Mouse (Mus musculus) lung, adult 2 months (tissue): ENCODE data around the gene Mecp2. TPM values are rescaled to one million over a fixed set of nuclear protein-coding genes. Genes with fewer than 3 reads are reported as not detected.
"Not testable (repeated sequence)": the region's sequence is repeated elsewhere in the genome, so short reads cannot be mapped to it uniquely, and the experiment has no call there.

Source experiments
- DNase-seq: peaks from one replicate; pipeline ENCODE4 v3.0.0; 2022
- H3K4me1 ChIP-seq: fragments of 200-500 bp; 2 replicates; pipeline ENCODE4 v1.6.1; 2011; ENCODE audit warnings: low read length; ENCODE audit not compliant: control insufficient read depth, insufficient read depth
- H3K4me3 ChIP-seq: fragments of 200-500 bp; replicated peaks from 2 replicates; pipeline ENCODE3; 2011; ENCODE audit warnings: low read depth, mild to moderate bottlenecking, control low read depth, low read length; ENCODE audit errors: extremely low read depth
- CTCF ChIP-seq: fragments of 200-500 bp; IDR thresholded peaks from 2 replicates; pipeline ENCODE4 v1.5.1; 2011; ENCODE audit warnings: mild to moderate bottlenecking, low read length, control low read depth; ENCODE audit not compliant: insufficient read depth
- POLR2A ChIP-seq: fragments of 200-500 bp; IDR thresholded peaks from 2 replicates; pipeline ENCODE4 v1.6.1; 2011; ENCODE audit warnings: low read depth, mild to moderate bottlenecking, control low read depth, low read length, borderline replicate concordance; ENCODE audit errors: extremely low read depth
- WGBS: fragments of 180-500 bp; shearing (Covaris S2); methylation state at CpG from one replicate; pipeline ENCODE4 v1.1.7; 2018; 5-methylcytosine and 5-hydroxymethylcytosine counted together
- polyA plus RNA-seq: library from polyadenylated mRNA; depleted of rRNA; stranded (reverse); fragments of >200 nt; gene quantifications from 2 replicates; pipeline ENCODE4 v1.2.3, GENCODE M21; 2012; rRNA removed

The Mecp2 gene
- polyA plus RNA-seq, result 6.8 and 7.4 TPM in 2 replicates

DNA sequence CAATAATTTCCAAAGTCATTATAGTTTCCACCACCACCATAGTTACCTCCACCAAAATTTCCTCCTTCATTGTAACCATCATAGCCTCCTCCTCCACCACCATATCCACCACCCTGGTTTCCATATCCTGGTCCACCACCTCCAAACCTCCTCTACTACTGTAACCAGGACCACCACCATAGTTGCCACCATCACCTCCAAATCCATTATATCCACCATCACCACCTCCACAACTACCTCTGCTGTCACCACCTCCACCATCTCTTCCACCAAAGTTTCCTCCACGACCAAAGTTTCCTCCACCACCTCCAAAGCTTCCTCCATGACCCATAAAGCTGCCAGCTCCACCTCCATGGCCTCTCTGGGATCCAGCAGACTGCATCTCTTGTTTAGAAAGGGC lies at the start of gene Mecp2:
Gene Mecp2 (minus strand): TSS at position 101 of the 400 bp plus-strand sequence.
- H3K4me1 ChIP-seq, DNase-seq: not testable (repeated sequence)
- WGBS, result 29% methylated on average over 1 of the region's 1 CpGs

DNA sequence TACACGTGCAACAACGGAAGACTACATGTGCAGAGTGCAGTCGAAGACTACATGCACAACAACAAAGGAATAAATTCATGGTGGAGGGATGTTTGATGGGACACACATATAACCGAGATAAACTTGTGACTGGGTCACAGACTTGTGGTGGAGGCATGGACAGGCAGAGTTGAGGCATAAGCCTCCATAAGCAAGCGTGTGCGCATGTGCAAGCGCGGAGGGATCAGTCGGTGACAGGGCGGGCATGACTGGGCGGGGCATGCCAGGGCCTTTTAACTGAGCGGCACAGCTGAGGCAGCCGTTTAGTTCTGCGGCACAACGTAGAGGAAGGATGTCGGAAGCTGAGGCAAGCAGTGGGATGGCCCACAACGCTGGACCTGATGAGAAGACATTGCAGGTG lies 41.8 kb upstream of the Mecp2 start, which contains the start of gene Tktl1:
Gene Tktl1 (plus strand): TSS at position 301 of the 400 bp plus-strand sequence.
- Histone ChIP-seq H3K4me3 (no peak within 1 kb of the TSS), H3K4me1 (no peaks in the 10 kb centered on the region)
- no peak for TF ChIP-seq CTCF
- no peak for TF ChIP-seq POLR2A
- DNase-seq, result no peak
- 84% methylated on average over 17 of the region's 17 CpGs for WGBS

More for the DNA sequence above, at the start of gene Mecp2:
- not testable (repeated sequence) for H3K4me3 ChIP-seq

DNA sequence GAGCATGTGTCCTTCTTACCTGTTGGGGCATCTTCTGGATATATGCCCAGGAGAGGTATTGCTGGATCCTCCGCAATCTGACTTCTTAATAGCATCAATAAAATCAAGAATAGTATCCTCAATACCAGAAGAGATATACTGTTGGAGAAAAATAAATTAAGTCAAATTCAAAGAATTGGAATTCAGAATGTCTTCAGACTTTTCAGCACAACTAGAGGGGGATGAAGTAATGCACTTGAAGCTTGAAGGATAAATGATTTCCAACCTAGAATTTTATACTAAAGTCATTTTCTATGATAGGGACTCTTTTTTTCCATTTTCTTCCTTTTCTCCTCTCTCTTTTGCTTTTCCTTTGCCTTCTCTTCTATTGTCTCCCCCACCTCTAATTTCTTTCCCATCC lies 32.6 kb upstream of the Mecp2 start, which contains the start of gene Tex28:
Gene Tex28 (minus strand): TSS at position 101 of the 400 bp plus-strand sequence.
- WGBS, result 95% methylated on average over 1 of the region's 1 CpGs
- no peaks in the 10 kb centered on the region for H3K4me1 ChIP-seq
- no peak for DNase-seq
- no peak for TF ChIP-seq POLR2A
- TF ChIP-seq CTCF, result no peak
- H3K4me3 ChIP-seq, result no peak within 1 kb of the TSS

DNA sequence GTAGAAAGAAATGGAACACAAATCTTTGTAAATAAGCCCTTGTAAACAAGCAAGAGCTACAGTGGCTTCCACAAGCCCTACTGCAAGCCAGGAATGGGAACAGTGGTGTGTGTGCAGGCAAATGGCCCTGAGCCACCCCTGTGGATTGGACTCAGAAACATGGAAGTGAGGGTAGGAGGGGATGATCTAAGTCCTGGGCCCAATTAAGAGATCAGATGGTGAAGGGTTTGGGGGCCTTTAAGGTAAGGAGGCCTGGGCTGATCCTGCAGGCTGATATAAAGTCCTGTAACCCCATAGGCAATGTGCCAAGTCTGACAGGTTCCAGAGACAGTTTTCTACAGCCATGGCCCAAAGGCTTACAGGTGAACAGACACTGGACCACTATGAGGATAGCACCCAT lies 8.0 kb downstream of the Mecp2 start, which contains the start of gene Opn1mw:
Gene Opn1mw (plus strand): TSS at position 301 of the 400 bp plus-strand sequence.
- no peak for TF ChIP-seq POLR2A
- TF ChIP-seq CTCF, result no peak
- no peak for DNase-seq
- H3K4me3 ChIP-seq, result no peak within 1 kb of the TSS
- no peaks in the 10 kb centered on the region for H3K4me1 ChIP-seq

DNA sequence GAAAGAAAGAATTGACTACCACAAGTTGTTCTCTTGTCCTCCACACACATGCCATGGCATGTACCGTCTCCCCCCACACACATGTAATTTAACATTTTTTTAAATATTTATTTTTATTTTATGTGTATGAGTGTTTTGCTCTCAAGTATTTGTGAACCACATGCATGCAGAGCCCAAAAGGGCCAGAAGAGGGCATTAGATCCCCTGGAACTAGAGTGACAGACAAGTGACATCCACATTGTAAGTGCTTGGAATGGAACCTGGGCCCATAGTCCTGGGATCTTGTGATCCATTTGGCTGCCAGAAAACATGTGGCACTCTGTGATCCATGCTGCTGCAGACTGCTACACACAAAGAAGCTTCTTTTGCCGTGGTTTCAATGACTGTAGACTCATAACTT lies 10.2 kb downstream of the Mecp2 start:
- TF ChIP-seq CTCF, result no peak
- no peak for TF ChIP-seq POLR2A
- peak; percentile 15 for DNase-seq
- Histone ChIP-seq H3K4me3 (no peak overlapping the region), H3K4me1 (no peaks in the 10 kb centered on the region)
- WGBS, result 48% methylated on average over 2 of the region's 2 CpGs

DNA sequence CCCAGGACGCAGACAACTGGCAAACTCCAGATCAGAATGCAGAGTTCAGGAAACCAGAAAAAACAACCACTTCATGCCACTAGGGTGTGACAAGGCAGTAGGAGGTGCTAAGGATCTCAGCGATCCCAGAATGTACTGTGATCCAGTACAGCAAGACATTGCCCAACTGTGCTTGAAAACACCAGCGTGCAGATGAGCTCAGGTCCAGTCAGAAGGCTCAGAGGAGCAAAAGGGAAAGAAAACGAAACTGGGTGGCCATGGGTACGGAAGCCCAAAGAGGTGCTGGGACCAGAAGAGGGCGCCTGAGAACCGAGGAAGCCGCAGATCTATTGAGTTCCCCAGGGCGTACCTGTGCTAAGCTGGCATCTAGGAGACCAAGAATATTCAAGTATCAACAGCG lies 19.7 kb downstream of the Mecp2 start:
- WGBS, result 31% methylated on average over 10 of the region's 10 CpGs
- TF ChIP-seq CTCF (peak; percentile 49), POLR2A (no peak)
- H3K4me3 ChIP-seq, result peak overlapping the region; percentile 74
- H3K4me1 ChIP-seq, result no peaks in the 10 kb centered on the region
- DNase-seq, result peak; percentile 42

DNA sequence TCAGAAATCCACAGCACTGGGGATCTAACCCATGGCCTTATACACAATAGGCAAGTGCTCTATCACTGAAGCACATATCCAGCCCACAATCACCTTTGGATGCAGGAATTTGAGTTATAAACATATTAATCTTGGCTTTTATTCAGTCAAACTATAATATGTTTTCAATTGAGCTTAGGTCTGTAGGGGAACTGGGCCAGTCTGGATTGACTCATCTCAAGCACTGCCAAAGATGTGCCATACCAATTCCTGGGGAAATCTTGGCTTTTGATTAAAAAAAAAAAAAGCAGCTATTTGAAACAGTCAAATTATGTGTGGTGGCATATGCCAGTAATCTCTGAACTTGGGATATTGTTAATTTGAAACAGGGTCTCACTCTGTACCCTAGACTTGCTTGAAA lies 21.1 kb downstream of the Mecp2 start:
- no peak for TF ChIP-seq POLR2A
- no peaks in the 10 kb centered on the region for H3K4me1 ChIP-seq
- no peak for DNase-seq
- no peak overlapping the region for H3K4me3 ChIP-seq

DNA sequence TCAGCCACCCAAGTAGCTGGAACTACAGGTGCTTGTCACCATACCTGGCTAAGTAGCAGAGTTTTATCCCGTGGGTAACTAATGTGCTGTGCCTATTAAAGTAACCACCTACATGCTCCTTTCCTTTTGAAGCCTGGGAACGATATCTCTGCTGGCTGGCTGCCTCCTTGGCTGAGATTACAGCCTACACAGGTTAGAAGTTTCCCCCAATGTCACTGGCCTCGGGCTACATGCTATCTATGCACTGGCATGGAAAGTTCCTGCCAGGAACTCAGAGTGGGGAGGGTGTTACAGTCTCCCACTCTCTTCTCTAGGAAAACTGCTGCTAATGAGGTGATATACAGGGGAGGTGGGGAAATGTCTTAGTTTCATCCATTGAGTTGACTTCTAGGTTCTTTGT lies 26.4 kb downstream of the Mecp2 start:
- Histone ChIP-seq H3K4me1 (no peaks in the 10 kb centered on the region), H3K4me3 (no peak overlapping the region)
- WGBS, result 41% methylated on average over 3 of the region's 3 CpGs
- no peak for TF ChIP-seq CTCF
- no peak for TF ChIP-seq POLR2A
- no peak for DNase-seq

DNA sequence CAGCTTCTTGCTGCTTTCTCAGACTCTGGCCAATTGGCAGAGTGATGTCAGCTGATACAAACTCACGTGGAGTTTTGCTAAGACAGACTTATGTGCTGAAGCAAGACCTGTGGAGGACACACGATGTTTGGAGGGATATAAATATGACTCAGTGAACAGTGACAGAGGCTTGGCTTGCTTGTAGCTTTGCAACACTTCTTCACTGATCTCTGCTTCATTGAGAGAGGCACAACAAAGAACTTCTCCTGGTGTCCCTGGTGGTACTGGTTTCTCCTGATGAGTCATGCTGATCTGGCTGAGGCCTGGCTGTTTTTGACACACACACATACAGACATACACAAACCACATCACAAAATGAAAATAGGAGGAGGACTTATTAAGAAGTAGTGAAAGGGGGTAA lies 29.2 kb downstream of the Mecp2 start:
- DNase-seq, result no peak
- WGBS, result 35% methylated on average over 2 of the region's 2 CpGs
- TF ChIP-seq POLR2A, result no peak
- no peak for TF ChIP-seq CTCF
- no peaks in the 10 kb centered on the region for H3K4me1 ChIP-seq
- no peak overlapping the region for H3K4me3 ChIP-seq

DNA sequence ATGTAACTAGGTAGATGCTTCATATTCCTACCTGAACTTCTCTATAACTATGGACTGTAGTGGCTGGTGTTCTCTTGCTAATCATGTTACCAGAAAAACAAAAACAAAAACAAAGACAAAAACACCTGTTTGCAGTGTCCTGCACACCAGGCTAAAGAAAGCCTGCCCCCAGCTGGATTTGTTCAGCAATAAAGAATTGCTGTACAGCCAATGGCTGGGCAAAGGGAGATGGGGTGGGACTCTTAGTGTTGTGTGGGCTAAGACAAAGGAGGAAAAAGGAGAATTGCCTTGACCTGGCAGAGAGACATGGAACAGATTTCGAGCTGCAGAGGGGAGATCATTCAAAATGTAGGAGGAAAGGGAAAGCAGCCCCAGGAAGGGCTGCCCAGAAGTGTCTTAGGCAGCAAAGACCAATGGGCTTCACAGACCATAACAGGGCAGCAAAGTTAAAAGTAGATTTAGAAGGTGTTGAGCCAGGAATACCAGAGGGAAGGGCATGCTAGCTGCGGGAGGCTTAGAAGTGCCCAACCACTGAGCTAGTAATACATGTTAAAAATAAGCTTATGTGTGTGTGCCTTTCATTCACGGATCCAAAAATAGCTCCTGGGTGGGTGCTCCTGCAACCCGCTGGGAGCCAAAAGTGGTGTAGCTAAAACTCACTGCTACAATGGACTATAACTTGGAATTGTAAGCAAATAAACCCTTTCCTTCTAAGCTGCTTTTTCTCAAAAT lies 31.5 kb downstream of the Mecp2 start:
- WGBS, result 47% methylated on average over 4 of the region's 4 CpGs
- DNase-seq, result no peak
- H3K4me3 ChIP-seq, result no peak overlapping the region
- TF ChIP-seq CTCF (no peak), POLR2A (no peak)
- no peaks in the 10 kb centered on the region for H3K4me1 ChIP-seq
